Mouse (Mus musculus) kidney, postnatal 14 days (tissue): ENCODE data around the gene Epb41.
A peak's percentile ranks its signal among the peaks of the same experiment; 100 is the strongest.

Experiments used
- DNase-seq: peaks from one replicate; pipeline ENCODE4 v3.0.0; 2022; ENCODE audit warnings: mixed read lengths

The Epb41 gene

GRCm38 (mm10) chr4:131998641-131999040 lies 76.5 kb downstream of the Epb41 start:
- DNase-seq, result no peak

DNA sequence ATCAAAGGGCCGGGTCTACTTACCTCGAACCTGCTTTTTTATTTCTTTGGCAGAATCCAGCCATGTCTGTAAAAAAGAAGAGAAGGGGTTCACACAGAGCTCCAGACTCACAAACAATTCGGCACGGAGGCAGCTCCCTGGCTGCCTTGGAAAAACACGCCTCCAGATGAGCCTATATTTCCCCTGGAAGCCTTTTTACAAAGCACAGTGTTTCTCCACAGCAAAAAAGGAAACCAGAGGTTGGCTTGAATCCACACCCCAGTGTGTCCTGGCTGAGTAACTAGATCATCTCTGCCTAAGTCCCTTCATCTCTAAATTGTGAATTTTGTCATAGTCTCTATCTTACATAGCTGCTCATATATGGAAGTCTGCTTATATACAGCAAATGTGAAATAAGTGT lies 77.6 kb downstream of the Epb41 start:
- DNase-seq, result peak; percentile 16

DNA sequence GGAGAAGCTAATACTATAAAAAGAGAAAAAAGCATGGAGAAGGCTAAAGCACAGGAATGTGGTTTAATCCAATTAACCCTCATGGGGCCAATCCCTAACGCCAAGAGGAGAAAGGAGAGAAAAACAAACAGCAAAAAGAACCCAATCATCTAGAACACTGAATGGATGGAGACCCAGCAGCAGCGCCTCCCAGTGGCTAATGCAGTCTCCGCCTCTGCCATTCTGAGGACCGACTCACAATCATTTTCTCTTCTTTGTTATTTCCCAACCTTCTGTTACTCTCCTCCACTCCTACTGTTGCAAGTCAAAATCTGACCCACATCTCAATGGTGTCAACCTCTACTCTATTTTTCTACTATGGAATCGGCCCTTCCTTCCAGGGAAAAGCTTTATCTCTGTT lies 78.1 kb downstream of the Epb41 start:
- DNase-seq, result no peak

- no peak for DNase-seq
Observed at GRCm38 (mm10) chr4:131993792-131994191, 81.3 kb downstream of the Epb41 start.

GRCm38 (mm10) chr4:131982881-131983538 lies 92.1 kb downstream of the Epb41 start:
- DNase-seq, result no peak

GRCm38 (mm10) chr4:131981755-131982154 lies 93.4 kb downstream of the Epb41 start:
- no peak for DNase-seq

- DNase-seq, result peak; percentile 83
Observed at GRCm38 (mm10) chr4:131977201-131977600, 97.9 kb downstream of the Epb41 start.

GRCm38 (mm10) chr4:131970244-131970853 lies 104.8 kb downstream of the Epb41 start:
- no peak for DNase-seq

DNA sequence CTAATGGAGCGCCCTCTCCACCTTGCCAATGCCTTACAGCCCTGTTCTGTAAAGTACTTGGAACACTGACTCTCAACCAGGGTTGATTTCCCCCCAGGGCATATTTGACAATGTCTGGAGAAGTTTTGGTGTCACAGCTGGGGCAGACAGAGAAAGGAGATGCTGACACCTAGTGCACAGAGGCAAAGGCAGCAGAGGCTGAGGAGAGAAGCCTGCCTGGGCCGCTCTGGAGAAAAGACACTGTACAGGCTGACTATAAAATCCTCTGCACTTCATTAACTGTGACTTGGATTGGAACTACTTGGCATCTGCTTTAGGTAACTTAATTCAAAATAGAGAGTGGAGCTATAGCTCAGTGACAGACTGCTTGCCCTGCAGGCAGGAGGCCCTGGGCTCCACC lies 106.2 kb downstream of the Epb41 start:
- DNase-seq, result peak; percentile 40

- no peak for DNase-seq
Observed at GRCm38 (mm10) chr4:131957161-131957560, 118.0 kb downstream of the Epb41 start.

- DNase-seq, result no peak
Observed at GRCm38 (mm10) chr4:131950657-131951056, 124.5 kb downstream of the Epb41 start.

GRCm38 (mm10) chr4:131949903-131950302 lies 125.2 kb downstream of the Epb41 start:
- no peak for DNase-seq

DNA sequence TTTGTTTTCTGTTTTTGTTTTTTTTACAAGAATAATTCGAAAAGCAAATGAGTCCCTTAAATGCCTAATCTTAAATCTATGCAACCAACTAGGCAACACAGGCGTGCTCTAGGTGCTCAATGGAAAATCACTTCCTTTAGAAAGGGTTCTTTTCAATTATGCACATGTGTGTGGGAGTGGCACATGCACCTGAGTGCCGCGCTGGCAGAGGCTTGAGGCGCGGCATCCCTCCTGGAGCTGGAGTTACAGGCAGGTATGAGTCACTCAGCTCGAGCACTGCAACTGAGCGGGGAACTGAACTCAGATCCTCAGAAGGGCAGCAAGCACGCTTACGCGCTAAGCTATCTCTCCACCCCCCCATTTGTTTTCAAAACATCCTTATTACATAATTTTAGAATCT lies 127.3 kb downstream of the Epb41 start:
- DNase-seq, result no peak

- no peak for DNase-seq
Observed at GRCm38 (mm10) chr4:131940846-131941245, 134.3 kb downstream of the Epb41 start.

GRCm38 (mm10) chr4:131939459-131939858 lies 135.7 kb downstream of the Epb41 start:
- no peak for DNase-seq

GRCm38 (mm10) chr4:131929146-131929545 lies 146.0 kb downstream of the Epb41 start:
- DNase-seq, result no peak

DNA sequence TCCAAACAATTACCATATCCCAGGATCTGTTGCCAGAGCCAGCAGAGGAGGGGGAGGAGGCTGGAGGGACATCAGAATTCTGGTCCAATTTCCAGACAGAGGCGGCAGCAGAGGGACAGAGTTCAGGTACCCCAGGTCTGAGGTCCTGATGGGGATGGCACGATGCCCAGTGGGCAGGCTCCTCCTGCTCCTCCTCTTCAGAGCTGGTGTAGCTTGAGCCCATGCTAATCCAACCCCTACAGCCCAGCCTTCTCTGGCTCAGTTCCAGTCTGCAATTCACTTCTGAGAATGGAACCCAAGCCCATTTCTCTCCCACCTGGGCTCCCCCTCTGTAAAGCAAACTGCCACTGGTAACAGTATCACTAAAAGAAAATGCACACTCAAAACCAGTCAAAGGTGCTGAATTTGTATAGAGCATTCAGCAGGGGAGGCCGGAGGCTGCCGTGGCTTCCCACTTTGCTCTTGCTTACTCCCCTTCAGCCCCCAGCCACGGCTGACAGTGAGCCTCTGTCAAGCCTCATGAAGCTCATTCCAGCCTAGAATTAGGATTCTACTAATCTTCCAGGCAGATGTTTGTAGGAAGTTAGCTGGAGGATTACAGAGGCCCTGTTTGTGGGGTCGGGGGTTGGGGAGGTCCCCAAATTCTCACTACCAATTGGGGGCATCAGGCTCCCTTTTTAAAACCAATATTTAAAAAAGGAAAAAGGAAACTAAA lies 150.9 kb downstream of the Epb41 start:
- peak; percentile 90 for DNase-seq

- no peak for DNase-seq
Observed at GRCm38 (mm10) chr4:131922404-131922803, 152.7 kb downstream of the Epb41 start.

- peak; percentile 56 for DNase-seq
Observed at GRCm38 (mm10) chr4:131921461-131922346, 153.4 kb downstream of the Epb41 start, which contains the start of gene Tmem200b. Gene Tmem200b, plus strand, starts transcription at chr4:131921771.

DNA sequence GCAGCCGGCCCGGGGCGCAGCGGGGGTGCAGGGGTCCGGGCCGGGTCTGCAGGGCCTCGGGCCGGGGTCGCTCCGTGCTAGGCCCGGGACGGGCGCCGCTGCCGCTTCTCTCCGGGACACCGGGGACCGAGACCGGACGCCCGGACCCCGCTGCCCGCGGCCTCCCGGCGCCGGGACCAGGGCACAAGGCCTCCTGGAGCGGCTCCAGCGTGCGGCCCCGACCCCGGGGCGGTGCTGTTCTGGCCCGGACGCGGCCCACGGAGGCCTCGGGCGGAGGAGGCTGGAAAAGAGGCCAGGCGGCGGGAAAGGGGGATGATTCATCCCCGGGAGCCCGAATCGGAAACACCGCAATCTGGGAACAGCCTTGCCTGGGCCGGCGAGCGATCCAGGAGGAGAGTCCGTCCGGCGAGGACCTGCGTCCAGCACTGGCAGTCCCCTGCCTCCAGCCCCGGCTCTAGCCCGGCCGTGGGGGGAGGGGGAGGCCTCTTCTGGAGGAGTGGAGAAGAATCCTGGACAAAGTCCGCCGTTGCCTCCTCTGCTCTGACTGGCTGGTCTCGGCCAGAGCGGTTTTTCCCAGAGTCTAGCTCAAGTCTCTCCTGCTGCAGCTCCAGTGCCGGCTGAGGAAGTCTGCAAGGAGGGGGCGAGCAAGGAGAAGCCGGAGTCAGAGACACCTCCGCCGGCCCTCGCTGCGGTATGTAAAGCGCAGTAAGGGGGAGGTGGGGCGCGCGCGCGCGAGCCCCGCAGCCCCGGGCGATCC lies 154.3 kb downstream of the Epb41 start:
- DNase-seq, result peak; percentile 83

DNA sequence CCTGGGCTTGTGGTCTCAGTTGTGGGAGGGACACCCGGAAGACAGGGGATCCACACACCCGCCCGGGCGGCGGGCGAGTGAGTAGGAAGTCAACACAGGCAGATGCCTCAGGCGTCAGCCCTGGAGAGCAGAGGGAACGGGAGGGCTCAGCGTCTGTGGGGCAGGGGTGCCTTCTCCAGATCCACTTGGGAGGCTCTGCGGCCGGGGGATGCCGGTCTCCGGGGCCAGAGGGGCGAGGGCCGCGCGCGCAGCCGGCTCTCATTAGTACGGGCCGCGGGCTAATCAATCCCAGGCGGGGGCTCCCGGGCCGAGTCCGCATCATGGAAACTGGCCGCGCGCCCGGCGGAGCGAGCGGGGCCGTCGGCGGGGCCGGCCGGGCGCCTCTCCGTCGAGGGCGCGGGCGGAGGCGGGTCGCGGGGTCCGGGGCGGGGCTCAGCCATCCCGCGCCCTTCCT lies 155.0 kb downstream of the Epb41 start:
- DNase-seq, result peak; percentile 80

GRCm38 (mm10) chr4:131919506-131920140 lies 155.5 kb downstream of the Epb41 start:
- no peak for DNase-seq
